Mouse (Mus musculus) left cerebral cortex, adult 9 months (tissue): ENCODE results near the gene Actl11.
A peak's percentile ranks its signal among the peaks of the same experiment; 100 is the strongest.

Source experiments
- DNase-seq, 2 experiments: peaks; one replicate each; pipeline ENCODE4 v3.0.0; 2022; ENCODE audit warnings: low spot score in 2 of 2

Gene Actl11

DNA sequence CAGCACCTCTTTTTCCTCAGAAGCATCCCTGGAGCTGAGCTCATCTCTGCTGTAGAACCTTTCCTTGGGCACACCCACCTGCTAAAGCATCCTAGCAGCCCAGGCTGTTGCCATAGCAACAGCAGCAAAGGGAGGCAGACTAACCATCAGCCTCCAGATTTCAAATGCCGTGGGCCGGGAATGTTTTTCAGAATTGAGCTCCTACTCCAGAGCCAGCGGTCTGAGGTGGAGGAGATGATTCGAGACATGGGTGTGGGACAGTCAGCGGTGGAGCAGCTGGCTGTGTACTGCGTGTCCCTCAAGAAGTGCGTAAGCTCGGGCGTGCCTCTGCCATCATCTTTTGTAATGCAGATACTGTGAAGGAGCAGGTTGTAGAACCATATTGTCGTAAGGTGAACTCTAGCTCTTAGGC is 33.1 kb downstream of the Actl11 start:
- peak; percentile 89 to 91 for DNase-seq

DNA sequence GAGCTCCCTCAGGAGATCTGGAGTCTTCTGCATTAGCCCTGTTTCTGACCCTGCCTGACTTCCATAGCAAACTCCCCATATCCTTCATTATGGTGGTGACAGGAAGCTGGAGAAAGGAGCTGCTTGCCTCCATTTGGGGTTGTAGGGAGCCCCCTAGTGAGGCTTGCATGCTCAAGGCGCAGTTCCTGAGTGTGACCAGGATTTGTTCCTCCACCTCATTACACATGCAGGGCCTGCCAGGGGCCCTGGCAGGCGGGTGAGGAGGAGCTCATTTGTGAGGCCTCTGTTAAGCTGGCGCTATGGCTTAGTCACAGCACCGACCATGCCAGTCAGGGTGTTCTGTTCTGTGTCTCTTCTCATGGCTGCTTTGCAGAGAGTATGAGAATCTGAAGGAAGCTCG is 33.6 kb downstream of the Actl11 start:
- DNase-seq = peak; percentile 72 to 82

GRCm38 (mm10) chr9:107962916-107963315 is 34.6 kb downstream of the Actl11 start:
- DNase-seq = no peak

- DNase-seq = peak in 1 of 2 experiments; percentile 84
These were observed 35.4 kb downstream of the Actl11 start for GRCm38 (mm10) chr9:107963700-107964099.

DNA sequence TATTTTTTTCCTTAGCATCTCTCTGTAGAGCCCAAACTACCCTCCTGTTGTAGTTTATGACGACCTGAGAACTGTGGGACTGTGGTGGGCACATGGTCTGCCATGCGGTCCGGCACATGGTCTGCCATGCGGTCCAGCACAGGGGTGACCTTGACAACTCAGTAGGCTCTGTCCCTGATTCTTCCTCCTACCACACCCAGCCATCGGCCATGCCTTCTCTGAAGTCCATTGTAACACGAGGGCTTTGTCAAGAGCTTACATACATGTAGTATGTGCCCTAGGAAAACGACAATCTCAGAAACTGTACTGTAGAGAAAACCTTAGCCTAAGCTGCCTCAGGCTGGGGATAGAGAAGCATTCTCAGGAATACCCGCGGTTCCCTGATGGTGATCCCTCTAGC is 36.4 kb downstream of the Actl11 start:
- no peak for DNase-seq

- no peak for DNase-seq
These were observed 38.4 kb downstream of the Actl11 start for GRCm38 (mm10) chr9:107966676-107967075.

GRCm38 (mm10) chr9:107967437-107967836 is 39.2 kb downstream of the Actl11 start:
- DNase-seq = no peak

DNA sequence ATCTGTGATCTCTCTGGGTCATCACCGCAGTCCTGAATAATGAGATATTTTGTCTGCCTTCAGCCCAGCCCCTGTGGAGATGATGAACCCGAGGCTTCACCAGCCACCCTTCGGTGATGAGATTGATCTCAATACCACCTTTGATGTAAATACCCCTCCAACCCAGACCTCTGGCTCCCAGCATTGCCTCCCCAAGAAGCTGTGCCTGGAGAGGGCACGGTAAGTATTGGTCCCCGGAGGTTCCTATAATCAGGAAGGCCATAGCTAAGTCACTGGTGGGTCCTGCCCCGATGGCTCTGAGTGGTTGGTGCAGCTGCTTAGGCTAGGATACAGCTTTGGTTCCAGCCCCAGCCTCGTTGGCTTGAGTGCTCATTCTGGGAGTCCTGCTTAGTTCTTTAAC is 40.3 kb downstream of the Actl11 start:
- no peak for DNase-seq

- DNase-seq = no peak
These were observed 42.0 kb downstream of the Actl11 start for GRCm38 (mm10) chr9:107970311-107970710.

GRCm38 (mm10) chr9:107971690-107972541 is 43.6 kb downstream of the Actl11 start:
- DNase-seq = no peak

- DNase-seq = no peak
These were observed 46.4 kb downstream of the Actl11 start for GRCm38 (mm10) chr9:107974491-107975171.

- no peak for DNase-seq
These were observed 47.4 kb downstream of the Actl11 start, which contains the start of gene Uba7 for GRCm38 (mm10) chr9:107975399-107976386. Gene Uba7 (plus strand): TSS chr9:107975505.

DNA sequence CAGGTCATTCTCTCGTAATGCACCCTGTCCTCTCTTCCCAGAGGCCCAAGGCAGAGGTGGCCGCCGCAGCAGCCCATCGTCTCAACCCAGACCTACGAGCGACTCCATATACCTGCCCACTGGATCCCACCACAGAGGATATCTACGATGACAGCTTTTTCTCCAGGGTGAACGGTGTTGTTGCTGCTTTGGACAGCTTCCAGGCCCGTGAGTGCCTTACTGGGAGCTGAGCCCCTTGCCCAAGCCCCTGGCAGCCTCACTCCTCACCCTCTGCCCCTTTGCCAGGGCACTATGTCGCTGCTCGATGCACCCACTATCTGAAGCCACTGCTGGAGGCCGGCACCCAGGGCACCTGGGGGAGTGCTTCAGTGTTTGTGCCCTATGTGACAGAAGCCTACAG is 50.5 kb downstream of the Actl11 start:
- no peak for DNase-seq
